Mouse (Mus musculus) ES-Bruce4 (cell line): ENCODE data around the gene Tbc1d1.

Experiments
- CTCF ChIP-seq: IDR thresholded peaks from one replicate; pipeline ENCODE4 v1.8.1; 2011; ENCODE audit warnings: low read depth, low read length
- POLR2A ChIP-seq: IDR thresholded peaks from one replicate; pipeline ENCODE4 v1.8.1; 2011; ENCODE audit warnings: low read length; ENCODE audit not compliant: insufficient read depth

DNA sequence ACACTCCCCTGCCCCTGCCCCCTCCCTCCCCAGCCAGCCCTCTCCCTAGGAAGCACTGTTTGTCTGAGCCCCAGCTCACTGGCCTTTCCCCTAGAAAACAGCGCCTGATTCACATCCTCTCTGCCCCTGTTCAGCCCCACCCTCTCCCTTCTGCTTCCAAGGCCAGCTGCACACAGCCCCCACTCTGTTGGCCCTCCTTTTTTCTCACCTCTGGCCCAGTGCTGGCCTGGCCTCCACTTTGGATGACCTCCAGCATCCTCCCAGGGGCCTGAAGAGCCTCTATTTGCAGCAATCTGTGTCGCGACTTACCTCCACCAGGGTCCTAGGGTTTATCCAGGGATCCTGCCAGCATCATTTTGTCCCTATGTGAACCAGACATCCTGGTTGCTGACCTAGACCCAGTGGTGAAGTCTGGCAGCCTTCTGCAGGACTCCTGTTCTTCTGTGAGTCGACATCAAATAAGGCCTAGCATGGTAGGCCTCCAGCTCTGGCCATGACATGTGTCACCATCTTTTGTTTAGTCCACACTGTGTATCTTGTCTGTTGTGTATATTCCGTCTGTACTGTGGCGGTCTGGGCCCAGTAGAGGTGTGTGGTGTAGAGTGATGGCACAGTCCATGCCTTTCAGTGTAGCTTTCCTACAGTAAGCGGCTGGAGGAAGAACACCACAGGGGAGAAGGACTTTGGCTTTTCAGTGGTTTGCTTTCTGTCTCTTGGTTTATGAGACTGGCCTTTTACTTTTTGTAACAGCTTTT is 170.5 kb downstream of the Tbc1d1 start:
- TF ChIP-seq POLR2A: no peak
- no peak for TF ChIP-seq CTCF
